ENCODE assay signal across 16 mouse cellular contexts in genomic region chr7:109620967-109621366, GRCm38 (mm10).
DNase-seq lines count a peak whose midpoint lies in the region; ATAC-seq and TF ChIP-seq lines count a peak whose summit lies in the region.
"Had no signal": no experiment of that assay in that cellular context is flagged by ENCODE, and none has a peak within 500 bp of the region (broad histone marks: within the 10 kb centered on the region; RNA-seq: fewer than 3 reads in every experiment).

No protein-coding gene starts in this region.

- H3K4me2 ChIP-seq in heart, embryonic 16.5 days (ENCODE audit: low read depth, low read length): no peak overlapping the region
- H3K4me2 ChIP-seq in lung, embryonic 14.5 days: no peak overlapping the region
- no peak overlapping the region for H3K4me2 ChIP-seq in intestine, embryonic 15.5 days (replicated peaks)
- no peak overlapping the region for H3K4me2 ChIP-seq in neural tube, embryonic 15.5 days
- H3K4me2 ChIP-seq: midbrain, embryonic 11.5 days had no signal

- H3K9me3 ChIP-seq in heart, embryonic 16.5 days (replicated peaks; ENCODE audit: control insufficient read depth, low read length): no peaks in the 10 kb centered on the region
- no peaks in the 10 kb centered on the region for H3K9me3 ChIP-seq in lung, embryonic 14.5 days (ENCODE audit: low read depth, low read length)
- H3K9me3 ChIP-seq in intestine, embryonic 15.5 days: no peaks in the 10 kb centered on the region
- no peaks in the 10 kb centered on the region for H3K9me3 ChIP-seq in neural tube, embryonic 15.5 days (replicated peaks)
- H3K9me3 ChIP-seq: forebrain, embryonic 10.5 days; G1E had no signal

- H3K36me3 ChIP-seq in heart, embryonic 16.5 days (ENCODE audit: control insufficient read depth, insufficient read depth): no peaks in the 10 kb centered on the region
- peaks cover under 1% of the 10 kb centered on the region; the same call in 1 of the 2 replicates for H3K36me3 ChIP-seq in lung, embryonic 14.5 days (ENCODE audit: insufficient read depth)
- no peaks in the 10 kb centered on the region for H3K36me3 ChIP-seq in intestine, embryonic 15.5 days
- H3K36me3 ChIP-seq in neural tube, embryonic 15.5 days: no peaks in the 10 kb centered on the region
- H3K36me3 ChIP-seq: forebrain, embryonic 10.5 days; G1E had no signal

- no peak for TF ChIP-seq CTCF in lung, embryonic 14.5 days (IDR thresholded peaks at IDR 0.05; ENCODE audit: low read depth)
- TF ChIP-seq CTCF in lung, adult 2 months (IDR thresholded peaks at IDR 0.05; ENCODE audit: insufficient read depth, low read length): no peak

- peak overlapping the region; percentile 23 for H3K27ac ChIP-seq in heart, embryonic 16.5 days (ENCODE audit: low read length)
- H3K27ac ChIP-seq in lung, embryonic 14.5 days (ENCODE audit: low read depth): peak overlapping the region; percentile 63; the same call in 1 of the 2 replicates
- H3K27ac ChIP-seq in intestine, embryonic 15.5 days: peak overlapping the region; percentile 48; the same call in 1 of the 2 replicates
- H3K27ac ChIP-seq in neural tube, embryonic 15.5 days (replicated peaks): 0 out of 2 replicates have a peak overlapping the region, but pooled peaks have one; percentile 0
- H3K27ac ChIP-seq: forebrain, embryonic 10.5 days had no signal

- H3K4me1 ChIP-seq in heart, embryonic 16.5 days (ENCODE audit: control insufficient read depth, insufficient read depth, low read length): peaks cover 37% of the 10 kb centered on the region
- peaks cover 36% of the 10 kb centered on the region for H3K4me1 ChIP-seq in lung, embryonic 14.5 days (ENCODE audit: insufficient read depth)
- H3K4me1 ChIP-seq in lung, adult 2 months (ENCODE audit: control insufficient read depth, insufficient read depth, low read length): peaks cover 18% of the 10 kb centered on the region
- H3K4me1 ChIP-seq in intestine, embryonic 15.5 days (replicated peaks): peaks cover 31% of the 10 kb centered on the region
- H3K4me1 ChIP-seq in neural tube, embryonic 15.5 days: peaks cover 16% of the 10 kb centered on the region

- H3K4me3 ChIP-seq in heart, embryonic 16.5 days (ENCODE audit: low read length): no peak overlapping the region
- H3K4me3 ChIP-seq in lung, embryonic 14.5 days (ENCODE audit: low read depth, low read length): no peak overlapping the region
- H3K4me3 ChIP-seq in lung, adult 2 months (replicated peaks; ENCODE audit: extremely low read depth, low read depth, low read length): no peak overlapping the region
- H3K4me3 ChIP-seq in intestine, embryonic 15.5 days (replicated peaks): no peak overlapping the region
- H3K4me3 ChIP-seq in neural tube, embryonic 15.5 days (replicated peaks): no peak overlapping the region
- H3K4me3 ChIP-seq: forebrain, embryonic 10.5 days had no signal

- no peak overlapping the region for H3K9ac ChIP-seq in heart, embryonic 16.5 days (ENCODE audit: low read length)
- H3K9ac ChIP-seq in lung, embryonic 14.5 days: no peak overlapping the region
- H3K9ac ChIP-seq in intestine, embryonic 15.5 days: no peak overlapping the region
- no peak overlapping the region for H3K9ac ChIP-seq in neural tube, embryonic 15.5 days (replicated peaks)

- TF ChIP-seq POLR2A in lung, adult 2 months (IDR thresholded peaks at IDR 0.05; ENCODE audit: borderline replicate concordance, extremely low read depth, low read depth, low read length): no peak

- no peak for DNase-seq in heart, postnatal 4 days
- DNase-seq in lung, embryonic 14.5 days: peak; percentile 61
- no peak for DNase-seq in lung, adult 2 months
- no peak for DNase-seq in layer of hippocampus, adult 8-10 months (ENCODE audit: low spot score in 2 of 2)
- DNase-seq: cerebellum, postnatal 25 days; gastrocnemius, postnatal 25 days; lung, postnatal 36 days; right cerebral cortex, postnatal 14 days; thymus, adult 18-20 months had no signal

- ATAC-seq in heart, embryonic 16.5 days (replicated peaks; ENCODE audit: extremely low read depth, insufficient read depth, low FRiP score): no peak
- ATAC-seq in lung, embryonic 14.5 days (ENCODE audit: insufficient read depth): no peak
- no peak for ATAC-seq in intestine, embryonic 15.5 days
- ATAC-seq in neural tube, embryonic 15.5 days (ENCODE audit: low FRiP score): no peak
- ATAC-seq: inflammation-experienced regulatory T-cells, adult 6 months had no signal

- WGBS in heart, embryonic 16.5 days: 36% methylated on average over 2 of the region's 2 CpGs
- WGBS in lung, embryonic 14.5 days: 13% methylated on average over 2 of the region's 2 CpGs
- WGBS in lung, adult 2 months: 32% methylated on average over 2 of the region's 2 CpGs
- WGBS in intestine, embryonic 15.5 days: 18% methylated on average over 2 of the region's 2 CpGs
- 58% methylated on average over 2 of the region's 2 CpGs for WGBS in neural tube, embryonic 15.5 days

- no peaks in the 10 kb centered on the region for H3K27me3 ChIP-seq in heart, embryonic 16.5 days (ENCODE audit: control insufficient read depth, insufficient read depth, low read length)
- H3K27me3 ChIP-seq in lung, embryonic 14.5 days (ENCODE audit: insufficient read depth, low read length): no peaks in the 10 kb centered on the region
- no peaks in the 10 kb centered on the region for H3K27me3 ChIP-seq in intestine, embryonic 15.5 days (replicated peaks)
- no peaks in the 10 kb centered on the region for H3K27me3 ChIP-seq in neural tube, embryonic 15.5 days (replicated peaks)

Comparison
In these comparisons a context has a peak if more than half of its experiments do, and no peak if none do; other contexts are left out.
1. H3K27ac ChIP-seq: peak in every context shown above with its lines; median percentile 63 in lung, embryonic 14.5 days; 48 in intestine, embryonic 15.5 days; 23 in heart, embryonic 16.5 days; 0 in neural tube, embryonic 15.5 days.